Mouse (Mus musculus) lung, embryonic 16.5 days (tissue): ENCODE measurements around the gene Mis12. TPM values are rescaled to one million over a fixed set of nuclear protein-coding genes. Genes with fewer than 3 reads are reported as not detected.
A peak's percentile ranks its signal among the peaks of the same experiment; 100 is the strongest.

Source experiments
- ATAC-seq: fragments of 200-750 bp; cut with Nextera tagmentation; 2 replicates; pipeline ENCODE4 v1.8.0; 2017; ENCODE audit warnings: low read depth, mild to moderate bottlenecking, moderate library complexity
- H3K27ac ChIP-seq: fragments of 300-500 bp; sonication (generic); 2 replicates; pipeline ENCODE4 v1.5.1; 2014; ENCODE audit warnings: mild to moderate bottlenecking, control low read depth, low read length
- H3K27me3 ChIP-seq: fragments of 300-500 bp; sonication (generic); 2 replicates; pipeline ENCODE4 v1.6.1; 2014; ENCODE audit warnings: low read depth, low read length, mixed read lengths; ENCODE audit not compliant: control insufficient read depth, insufficient read depth
- H3K36me3 ChIP-seq: fragments of 300-500 bp; sonication (generic); 2 replicates; pipeline ENCODE4 v1.6.1; 2014; ENCODE audit warnings: low read length; ENCODE audit not compliant: control insufficient read depth, insufficient read depth
- H3K4me1 ChIP-seq: fragments of 300-500 bp; sonication (generic); replicated peaks from 2 replicates; pipeline ENCODE4 v1.6.1; 2014; ENCODE audit warnings: low read length, mixed read lengths; ENCODE audit not compliant: control insufficient read depth, insufficient read depth
- H3K4me2 ChIP-seq: fragments of 300-500 bp; sonication (generic); 2 replicates; pipeline ENCODE4 v1.6.1; 2014; ENCODE audit warnings: low read depth, low read length, control low read depth
- H3K4me3 ChIP-seq: fragments of 300-500 bp; sonication (generic); 2 replicates; pipeline ENCODE4 v1.5.1; 2014; ENCODE audit warnings: mild to moderate bottlenecking, low read length, control low read depth
- H3K9ac ChIP-seq: fragments of 300-500 bp; sonication (generic); 2 replicates; pipeline ENCODE4 v1.6.1; 2014; ENCODE audit warnings: low read length, control low read depth
- H3K9me3 ChIP-seq: fragments of 300-500 bp; sonication (generic); 2 replicates; pipeline ENCODE4 v1.6.1; 2016; ENCODE audit warnings: low read length; ENCODE audit not compliant: control insufficient read depth
- WGBS: fragments of 180-500 bp; shearing (Covaris S2); extraction: QIAGEN DNeasy Blood & Tissue Kit; methylation state at CpG from one replicate; pipeline ENCODE4 v1.1.7; 2014; 5-methylcytosine and 5-hydroxymethylcytosine counted together
- polyA plus RNA-seq: library from polyadenylated mRNA; unstranded; fragments of >200 nt; fragmentation: Nextera tagmentation; extraction: Ambion mirVana; gene quantifications from 2 replicates; pipeline ENCODE4 v1.2.1, GENCODE M21; 2015

Mis12 gene
- polyA plus RNA-seq, 1 experiment from 2014 or later = 52.0 TPM

DNA sequence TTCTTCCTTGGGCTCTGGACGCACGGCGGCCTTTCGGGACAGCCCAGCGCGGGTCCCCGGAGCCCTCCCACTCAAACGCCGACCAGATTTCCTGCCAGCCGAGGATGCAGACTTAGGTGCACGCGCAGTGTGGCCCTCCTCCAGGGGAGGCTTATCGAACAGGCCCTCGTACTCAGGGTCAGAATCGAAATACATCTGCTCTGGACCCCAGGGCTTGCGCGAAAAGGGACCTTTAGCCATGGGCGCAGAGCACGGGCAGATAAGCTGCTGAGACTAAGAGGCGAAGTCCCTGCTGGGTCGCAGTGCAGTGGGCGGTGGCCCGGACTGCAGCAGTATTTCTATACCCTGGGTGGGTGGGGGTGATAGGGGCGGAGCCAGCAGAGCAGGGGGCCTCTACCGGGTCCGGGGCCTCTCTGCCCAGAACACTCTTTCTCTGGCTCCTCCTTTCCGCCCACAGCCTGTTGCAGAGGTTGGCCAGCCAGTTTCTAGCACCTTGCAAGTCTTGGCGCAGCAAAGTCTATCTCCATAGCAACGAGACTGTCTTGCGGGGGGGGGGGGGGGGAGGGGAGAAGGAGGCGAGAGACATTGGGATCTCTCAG lies 13.9 kb downstream of the Mis12 start, which contains the start of gene 6330403K07Rik:
Gene 6330403K07Rik, minus strand, starts transcription at position 351 of the 599 bp plus-strand sequence.
- Histone ChIP-seq H3K27ac (peak within 1 kb of the TSS; percentile 75), H3K4me2 (peak within 1 kb of the TSS; percentile 83), H3K4me1 (0 out of 2 replicates have a peak, but pooled peaks cover 2% of the 10 kb centered on the region), H3K4me3 (peak within 1 kb of the TSS; percentile 67), H3K9ac (peak within 1 kb of the TSS; percentile 73), H3K36me3 (no peaks in the 10 kb centered on the region), H3K9me3 (no peaks in the 10 kb centered on the region), H3K27me3 (no peaks in the 10 kb centered on the region)
- WGBS = under 1% methylated on average over 27 of the region's 31 CpGs
- ATAC-seq = peak; percentile 98

DNA sequence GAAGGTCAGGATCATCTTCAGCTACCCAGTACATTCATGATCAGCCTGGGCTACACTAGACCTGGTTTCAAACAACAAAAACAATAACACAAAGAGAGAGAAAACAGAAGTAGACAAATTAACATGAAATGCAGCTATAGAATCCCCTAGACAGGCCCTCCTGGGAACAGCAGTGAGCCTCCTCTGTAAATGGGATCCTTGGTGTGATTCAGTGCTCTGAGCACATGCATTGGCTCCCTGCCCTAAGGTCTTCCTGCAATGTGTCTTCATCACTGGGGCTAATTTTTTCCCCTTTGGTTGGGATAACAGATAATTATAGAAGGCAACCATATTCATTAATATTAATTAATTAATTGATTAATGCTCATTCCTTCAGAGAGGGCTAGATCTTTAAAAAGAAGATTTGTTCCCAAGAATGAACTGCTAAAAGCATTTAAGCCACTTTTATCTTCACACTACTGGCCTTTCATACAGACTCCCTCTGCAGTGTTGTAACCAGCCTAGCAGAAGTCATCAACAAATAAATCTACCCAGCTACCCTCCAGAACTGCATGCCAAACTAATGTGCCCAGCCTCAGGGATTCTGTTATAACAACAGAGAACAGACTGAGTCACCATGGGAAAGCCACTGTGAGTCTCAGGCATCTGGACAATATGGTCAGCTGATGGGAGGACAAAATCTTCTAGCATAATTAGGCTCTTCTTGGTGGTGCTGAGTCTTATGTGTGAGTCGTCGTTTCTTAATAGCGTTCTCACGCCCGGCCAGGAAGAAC lies 20.3 kb downstream of the Mis12 start:
- no peak for ATAC-seq
- WGBS = 97% methylated on average over 5 of the region's 5 CpGs
- H3K9ac ChIP-seq = no peak overlapping the region
- H3K36me3 ChIP-seq = no peaks in the 10 kb centered on the region
- H3K27ac ChIP-seq = no peak overlapping the region
- H3K4me1 ChIP-seq = no peaks in the 10 kb centered on the region
- no peaks in the 10 kb centered on the region for H3K27me3 ChIP-seq
- no peaks in the 10 kb centered on the region for H3K9me3 ChIP-seq
- no peak overlapping the region for H3K4me2 ChIP-seq
- no peak overlapping the region for H3K4me3 ChIP-seq

DNA sequence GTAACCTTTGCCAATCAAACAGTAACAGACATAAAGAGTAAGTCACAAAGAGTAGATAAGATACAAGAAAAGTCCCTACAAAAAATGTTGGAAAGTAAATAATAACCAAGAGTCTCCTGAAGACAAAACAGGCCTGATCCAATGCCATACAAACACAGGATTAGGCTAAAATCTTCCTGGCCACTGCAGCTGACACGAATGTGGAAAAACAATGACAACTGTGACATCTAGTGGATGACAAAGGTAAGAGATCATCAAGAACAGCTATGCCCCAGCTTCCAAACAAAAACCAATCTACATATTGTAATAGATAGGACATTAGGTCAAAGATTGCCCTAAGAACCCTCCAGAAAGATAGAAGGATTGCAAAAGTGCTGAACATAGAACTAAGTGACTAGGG lies 33.1 kb downstream of the Mis12 start:
- Histone ChIP-seq H3K9ac (no peak overlapping the region), H3K9me3 (no peaks in the 10 kb centered on the region), H3K36me3 (no peaks in the 10 kb centered on the region), H3K27ac (no peak overlapping the region), H3K4me2 (no peak overlapping the region), H3K27me3 (no peaks in the 10 kb centered on the region), H3K4me3 (no peak overlapping the region), H3K4me1 (no peaks in the 10 kb centered on the region)
- 0% methylated on average over 1 of the region's 1 CpGs for WGBS
- 0 out of 2 replicates have a peak, but pooled peaks have one; percentile 51 for ATAC-seq

DNA sequence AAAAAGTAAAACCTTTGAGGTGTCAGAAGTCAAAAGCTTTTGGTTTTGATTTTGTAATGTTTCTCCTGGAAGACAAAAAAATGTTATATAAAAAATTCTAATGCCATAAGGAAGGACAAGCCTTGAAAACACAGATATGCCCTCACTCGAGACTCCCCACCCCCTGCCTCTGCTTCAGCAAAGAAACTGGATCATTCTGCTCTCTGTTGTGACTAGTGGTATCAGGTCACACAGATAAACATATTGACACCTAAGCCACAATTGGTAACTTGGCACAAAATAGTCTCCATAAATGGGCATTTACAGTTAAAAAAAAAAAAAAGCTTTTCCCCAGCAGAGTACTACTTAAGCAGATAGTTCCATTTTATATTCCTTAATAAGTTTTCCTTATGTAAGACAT lies 56.9 kb downstream of the Mis12 start:
- 57% methylated on average over 1 of the region's 1 CpGs for WGBS
- Histone ChIP-seq H3K4me2 (no peak overlapping the region), H3K27me3 (no peaks in the 10 kb centered on the region), H3K9me3 (peaks cover 2% of the 10 kb centered on the region; the same call in 1 of the 2 replicates), H3K4me1 (no peaks in the 10 kb centered on the region), H3K27ac (no peak overlapping the region), H3K36me3 (no peaks in the 10 kb centered on the region), H3K9ac (no peak overlapping the region), H3K4me3 (no peak overlapping the region)
- no peak for ATAC-seq

Other genes with a start within 250 kb of the Mis12 start
- gene Scimp, start 207.0 kb upstream of the Mis12 start, polyA plus RNA-seq = 0.20 and 0.35 TPM in 2 replicates
- 30.0 and 30.2 TPM in 2 replicates for gene Rabep1, start 174.8 kb upstream of the Mis12 start, polyA plus RNA-seq
- 121 and 130 TPM in 2 replicates for gene Nup88, start 49.6 kb upstream of the Mis12 start, polyA plus RNA-seq
- 72.3 and 84.9 TPM in 2 replicates for gene Rpain, start 49.4 kb upstream of the Mis12 start, polyA plus RNA-seq
- 171 and 185 TPM in 2 replicates for gene C1qbp, start 36.6 kb upstream of the Mis12 start, polyA plus RNA-seq
- gene Dhx33, start 15.2 kb upstream of the Mis12 start, polyA plus RNA-seq = 16.3 and 16.5 TPM in 2 replicates
- gene Derl2, start 230 bp downstream of the Mis12 start, polyA plus RNA-seq = 52.1 and 53.0 TPM in 2 replicates
- gene 6330403K07Rik, start 13.9 kb downstream of the Mis12 start, polyA plus RNA-seq = 70.4 and 73.7 TPM in 2 replicates
- gene Nlrp1a, start 125.1 kb downstream of the Mis12 start, polyA plus RNA-seq = 0.10 TPM in 2 replicates
- gene Nlrp1b, start 211.1 kb downstream of the Mis12 start, polyA plus RNA-seq = 0.06 TPM in 1 of 2 replicates, not detected in the other